Mouse (Mus musculus) testis, adult 2 months (tissue): Measurements from ENCODE around the gene Gpr37l1.

ENCODE experiments used
- CTCF ChIP-seq: fragments of 200-500 bp; IDR thresholded peaks from 2 replicates; pipeline ENCODE4 v1.5.1; 2012; ENCODE audit warnings: low read depth, mild to moderate bottlenecking, inconsistent platforms, low read length, moderate library complexity; ENCODE audit not compliant: control insufficient read depth, insufficient read depth, insufficient replicate concordance
- POLR2A ChIP-seq: fragments of 200-500 bp; IDR thresholded peaks from 2 replicates; pipeline ENCODE4 v1.6.1; 2012; ENCODE audit warnings: low read depth, mild to moderate bottlenecking, inconsistent platforms, low read length, moderate library complexity; ENCODE audit not compliant: control insufficient read depth

- TF ChIP-seq CTCF (no peak), POLR2A (no peak)
These were observed 41.5 kb downstream of the Gpr37l1 start for GRCm38 (mm10) chr1:135125990-135126389.
